Mouse (Mus musculus) kidney, embryonic 15.5 days (tissue): ENCODE results near the gene H2afy. TPM values are rescaled to one million over a fixed set of nuclear protein-coding genes. Genes with fewer than 3 reads are reported as not detected.

Source experiments
- ATAC-seq: fragments of 200-750 bp; cut with Nextera tagmentation; replicated peaks from 2 replicates; pipeline ENCODE4 v1.8.0; 2017; ENCODE audit warnings: moderate TSS enrichment; ENCODE audit not compliant: low FRiP score
- H3K27ac ChIP-seq: fragments of 300-500 bp; sonication (generic); 2 replicates; pipeline ENCODE4 v1.5.1; 2015; ENCODE audit warnings: mild to moderate bottlenecking, inconsistent platforms
- H3K27me3 ChIP-seq: fragments of 300-500 bp; sonication (generic); 2 replicates; pipeline ENCODE4 v1.6.1; 2015; ENCODE audit warnings: inconsistent platforms
- H3K36me3 ChIP-seq: fragments of 300-500 bp; sonication (generic); 2 replicates; pipeline ENCODE4 v1.6.1; 2015; ENCODE audit warnings: inconsistent platforms
- H3K4me1 ChIP-seq: fragments of 300-500 bp; sonication (generic); 2 replicates; pipeline ENCODE4 v1.6.1; 2015; ENCODE audit warnings: inconsistent platforms
- H3K4me2 ChIP-seq: fragments of 300-500 bp; sonication (generic); 2 replicates; pipeline ENCODE4 v1.6.1; 2015; ENCODE audit warnings: moderate library complexity, mild to moderate bottlenecking, inconsistent platforms
- H3K4me3 ChIP-seq: fragments of 300-500 bp; sonication (generic); replicated peaks from 2 replicates; pipeline ENCODE4 v1.5.1; 2015; ENCODE audit warnings: mild to moderate bottlenecking, inconsistent platforms
- H3K9ac ChIP-seq: fragments of 300-500 bp; sonication (generic); 2 replicates; pipeline ENCODE4 v1.6.1; 2015; ENCODE audit warnings: mild to moderate bottlenecking, inconsistent platforms
- H3K9me3 ChIP-seq: fragments of 300-500 bp; sonication (generic); replicated peaks from 2 replicates; pipeline ENCODE4 v1.6.1; 2016; ENCODE audit warnings: inconsistent platforms
- WGBS: fragments of 180-500 bp; shearing (Covaris S2); methylation state at CpG from one replicate; pipeline ENCODE4 v1.1.7; 2015; ENCODE audit warnings: mixed read lengths; 5-methylcytosine and 5-hydroxymethylcytosine counted together
- polyA plus RNA-seq: library from polyadenylated mRNA; unstranded; fragments of >200 nt; fragmentation: Nextera tagmentation; extraction: Ambion mirVana; gene quantifications from 2 replicates; pipeline ENCODE4 v1.2.1, GENCODE M21; 2015

H2afy gene
- polyA plus RNA-seq, 1 experiment from 2014 or later = 406 TPM

DNA sequence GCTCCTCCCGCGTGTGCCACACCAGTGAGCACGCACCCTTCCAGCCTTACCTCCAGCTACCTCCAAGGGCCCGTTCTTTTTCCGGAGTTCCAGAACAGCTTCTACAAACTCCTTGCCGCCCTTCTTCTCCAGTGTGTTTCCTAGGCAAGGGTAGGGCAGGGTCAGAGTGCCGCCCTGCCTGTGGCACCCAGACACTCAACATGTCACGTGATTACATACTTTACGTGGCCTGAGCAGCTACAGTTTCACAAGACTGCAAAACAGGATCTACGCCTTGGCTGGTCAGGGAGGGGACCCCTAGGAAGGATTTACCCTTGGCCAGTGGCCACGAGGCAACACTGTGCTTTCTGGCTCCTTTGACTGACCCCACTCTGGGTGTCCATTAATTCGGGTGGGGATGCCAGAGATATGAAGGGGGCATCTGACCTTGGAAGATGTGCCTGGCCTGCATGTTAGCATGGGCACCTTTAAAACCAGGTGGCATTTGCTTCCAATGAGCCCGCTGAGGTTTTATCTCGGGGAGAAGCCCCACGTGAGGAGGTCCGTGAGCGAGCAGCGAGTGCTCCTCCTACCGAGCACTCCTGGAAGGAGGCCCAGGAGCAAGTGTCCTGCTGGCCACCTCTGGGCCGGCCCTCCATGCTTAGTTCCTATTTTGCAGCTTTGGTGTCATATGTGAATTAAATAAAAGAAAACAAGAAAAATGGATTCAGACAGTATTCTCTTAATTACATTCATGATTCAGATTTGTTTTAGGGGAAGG, 51.8 kb downstream of the H2afy start:
- 83% methylated on average over 20 of the region's 20 CpGs for WGBS
- no peak for ATAC-seq
- peaks cover 95% of the 10 kb centered on the region for H3K36me3 ChIP-seq

GRCm38 (mm10) chr13:56081656-56082055, 54.5 kb downstream of the H2afy start:
- WGBS = 85% methylated on average over 5 of the region's 5 CpGs
- H3K4me1 ChIP-seq = 0 out of 2 replicates have a peak, but pooled peaks cover 1% of the 10 kb centered on the region
- H3K9me3 ChIP-seq = no peaks in the 10 kb centered on the region
- peaks cover 96% of the 10 kb centered on the region for H3K36me3 ChIP-seq
- no peak overlapping the region for H3K4me2 ChIP-seq
- no peak overlapping the region for H3K27ac ChIP-seq
- H3K9ac ChIP-seq = no peak overlapping the region
- no peaks in the 10 kb centered on the region for H3K27me3 ChIP-seq
- no peak for ATAC-seq
- no peak overlapping the region for H3K4me3 ChIP-seq

More for the DNA sequence above, 51.8 kb downstream of the H2afy start:
- H3K4me3 ChIP-seq = no peak overlapping the region
- no peaks in the 10 kb centered on the region for H3K27me3 ChIP-seq
- H3K4me2 ChIP-seq = no peak overlapping the region
- no peak overlapping the region for H3K27ac ChIP-seq
- no peak overlapping the region for H3K9ac ChIP-seq
- no peaks in the 10 kb centered on the region for H3K9me3 ChIP-seq
- peaks cover 25% of the 10 kb centered on the region for H3K4me1 ChIP-seq

DNA sequence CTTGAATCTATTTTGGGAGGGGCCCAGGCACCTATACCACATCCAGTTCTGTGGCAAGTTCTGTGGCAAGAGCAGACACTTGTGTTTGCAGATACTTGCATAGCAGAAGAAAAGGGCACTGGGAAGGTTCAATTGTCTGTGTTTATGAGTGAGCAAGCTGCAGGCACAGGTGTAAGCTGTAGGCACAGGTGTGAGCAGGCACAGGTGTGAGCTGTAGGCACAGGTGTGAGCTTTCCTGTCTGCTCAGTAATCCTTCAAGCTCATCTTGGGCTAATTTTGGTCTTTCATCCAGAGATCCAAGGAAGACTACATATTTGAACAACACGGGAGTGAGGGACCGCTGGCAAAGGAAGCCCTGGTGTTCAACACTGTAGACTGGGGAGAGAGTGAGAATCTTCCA, 56.5 kb downstream of the H2afy start:
- Histone ChIP-seq H3K4me1 (no peaks in the 10 kb centered on the region), H3K36me3 (peaks cover 98% of the 10 kb centered on the region), H3K9ac (no peak overlapping the region), H3K27me3 (no peaks in the 10 kb centered on the region), H3K4me2 (no peak overlapping the region), H3K27ac (no peak overlapping the region), H3K4me3 (no peak overlapping the region), H3K9me3 (no peaks in the 10 kb centered on the region)
- ATAC-seq = no peak
- WGBS = 90% methylated on average over 2 of the region's 2 CpGs

- 50% methylated on average over 17 of the region's 17 CpGs for WGBS
- H3K9ac ChIP-seq = no peak overlapping the region
- ATAC-seq = no peak
- H3K9me3 ChIP-seq = no peaks in the 10 kb centered on the region
- no peaks in the 10 kb centered on the region for H3K4me1 ChIP-seq
- H3K27ac ChIP-seq = no peak overlapping the region
- H3K4me3 ChIP-seq = no peak overlapping the region
- H3K4me2 ChIP-seq = no peak overlapping the region
- H3K27me3 ChIP-seq = no peaks in the 10 kb centered on the region
- H3K36me3 ChIP-seq = peaks cover 98% of the 10 kb centered on the region
Measured at GRCm38 (mm10) chr13:56078724-56079262, 57.4 kb downstream of the H2afy start.

- H3K36me3 ChIP-seq = peaks cover 96% of the 10 kb centered on the region
- no peaks in the 10 kb centered on the region for H3K4me1 ChIP-seq
- ATAC-seq = no peak
- no peak overlapping the region for H3K27ac ChIP-seq
- no peak overlapping the region for H3K4me3 ChIP-seq
- no peaks in the 10 kb centered on the region for H3K9me3 ChIP-seq
- no peak overlapping the region for H3K9ac ChIP-seq
- WGBS = 90% methylated on average over 8 of the region's 8 CpGs
- H3K27me3 ChIP-seq = no peaks in the 10 kb centered on the region
- no peak overlapping the region for H3K4me2 ChIP-seq
Measured at GRCm38 (mm10) chr13:56075930-56076329, 60.2 kb downstream of the H2afy start.

DNA sequence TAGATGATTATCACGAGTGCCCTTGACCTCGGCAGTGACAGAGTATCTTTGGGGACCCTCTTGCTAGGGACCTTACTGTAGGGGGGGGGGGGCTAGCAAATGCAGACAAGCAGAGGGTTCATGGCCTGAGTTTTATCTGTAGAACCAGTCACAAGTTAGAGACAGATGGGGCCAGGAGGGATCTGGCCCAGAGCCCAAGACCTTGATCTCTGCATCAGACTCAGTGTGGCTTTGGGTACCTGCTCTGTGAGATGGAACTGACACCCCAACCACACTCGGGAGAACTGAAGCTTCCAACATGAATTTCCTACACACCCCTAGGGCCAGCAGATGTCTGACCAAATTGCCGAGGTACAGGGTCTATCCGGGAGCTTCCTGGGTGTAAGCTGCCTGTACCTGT, 63.0 kb downstream of the H2afy start:
- H3K4me3 ChIP-seq = no peak overlapping the region
- H3K36me3 ChIP-seq = peaks cover 75% of the 10 kb centered on the region
- no peak overlapping the region for H3K9ac ChIP-seq
- H3K27ac ChIP-seq = no peak overlapping the region
- 84% methylated on average over 5 of the region's 5 CpGs for WGBS
- H3K9me3 ChIP-seq = no peaks in the 10 kb centered on the region
- 0 out of 2 replicates have a peak, but pooled peaks cover 4% of the 10 kb centered on the region for H3K4me1 ChIP-seq
- no peak overlapping the region for H3K4me2 ChIP-seq
- no peak for ATAC-seq
- no peaks in the 10 kb centered on the region for H3K27me3 ChIP-seq

GRCm38 (mm10) chr13:56072268-56072607, 63.9 kb downstream of the H2afy start:
- Histone ChIP-seq H3K4me1 (0 out of 2 replicates have a peak, but pooled peaks cover 4% of the 10 kb centered on the region), H3K4me2 (no peak overlapping the region), H3K9ac (no peak overlapping the region), H3K4me3 (no peak overlapping the region), H3K9me3 (no peaks in the 10 kb centered on the region), H3K27ac (no peak overlapping the region), H3K36me3 (peaks cover 65% of the 10 kb centered on the region), H3K27me3 (no peaks in the 10 kb centered on the region)
- no peak for ATAC-seq
- 36% methylated on average over 4 of the region's 4 CpGs for WGBS

DNA sequence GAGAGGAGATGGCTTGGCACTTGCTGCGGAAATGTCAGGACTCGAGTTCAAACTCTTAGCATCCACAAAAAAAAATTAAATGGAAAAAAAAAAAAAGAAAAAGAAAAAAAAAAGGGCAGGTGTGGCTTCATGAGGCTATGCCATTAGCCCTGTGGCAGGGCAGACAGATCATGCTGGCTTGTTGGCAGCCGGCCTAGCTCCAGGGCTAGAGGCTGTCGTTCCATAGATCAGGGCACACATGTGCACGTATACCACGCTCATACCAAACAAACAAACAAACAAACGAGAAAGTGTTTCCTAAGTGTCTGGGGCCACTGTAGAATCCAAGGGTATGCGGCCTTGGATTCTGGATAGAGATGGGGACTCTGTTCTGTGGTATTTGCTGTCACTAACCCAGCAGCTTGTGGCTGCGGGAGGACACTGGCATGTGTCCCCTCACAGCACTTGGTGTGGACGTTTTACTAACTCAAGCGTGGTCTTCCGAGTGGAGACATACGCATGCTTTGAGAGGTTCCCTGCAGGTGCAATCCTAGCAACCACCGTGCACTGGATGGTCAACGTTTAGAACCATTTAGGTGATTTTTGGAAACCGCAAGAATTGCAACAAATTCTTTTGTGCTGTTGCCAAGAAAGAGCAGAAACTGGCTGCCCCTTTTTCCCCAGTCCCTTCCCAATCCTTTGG, 64.4 kb downstream of the H2afy start:
- 85% methylated on average over 16 of the region's 16 CpGs for WGBS
- Histone ChIP-seq H3K27ac (no peak overlapping the region), H3K9me3 (no peaks in the 10 kb centered on the region), H3K9ac (no peak overlapping the region), H3K4me1 (0 out of 2 replicates have a peak, but pooled peaks cover 4% of the 10 kb centered on the region), H3K4me2 (no peak overlapping the region), H3K36me3 (peaks cover 60% of the 10 kb centered on the region), H3K4me3 (no peak overlapping the region), H3K27me3 (no peaks in the 10 kb centered on the region)
- no peak for ATAC-seq

GRCm38 (mm10) chr13:56069643-56070042, 66.5 kb downstream of the H2afy start:
- Histone ChIP-seq H3K27me3 (peaks cover 12% of the 10 kb centered on the region), H3K27ac (no peak overlapping the region), H3K4me3 (no peak overlapping the region), H3K4me2 (no peak overlapping the region), H3K4me1 (peaks cover 16% of the 10 kb centered on the region), H3K36me3 (peaks cover 39% of the 10 kb centered on the region), H3K9ac (no peak overlapping the region), H3K9me3 (no peaks in the 10 kb centered on the region)
- ATAC-seq = no peak
- 58% methylated on average over 6 of the region's 6 CpGs for WGBS

DNA sequence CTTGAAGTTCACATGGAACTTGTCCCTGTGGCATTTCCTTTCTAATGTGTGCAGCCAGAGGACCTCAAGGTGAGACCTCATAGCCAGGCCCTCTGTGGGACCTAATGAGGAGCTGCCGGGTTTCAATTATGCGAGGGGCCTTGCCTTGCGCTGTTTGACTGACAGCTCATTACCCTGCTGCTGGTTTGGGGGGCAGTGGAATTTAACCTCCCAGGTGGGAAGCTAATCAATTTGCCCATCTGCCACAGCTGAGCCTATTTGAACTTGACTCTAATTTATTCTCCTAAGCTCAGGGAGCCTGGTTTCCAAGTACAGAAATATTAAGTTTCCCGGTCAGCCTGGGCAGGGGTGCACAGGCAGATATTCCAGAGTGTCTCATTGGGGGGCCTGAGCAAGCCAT, 67.6 kb downstream of the H2afy start:
- H3K36me3 ChIP-seq = peaks cover 28% of the 10 kb centered on the region
- no peak overlapping the region for H3K9ac ChIP-seq
- H3K4me3 ChIP-seq = no peak overlapping the region
- no peaks in the 10 kb centered on the region for H3K9me3 ChIP-seq
- WGBS = 35% methylated on average over 4 of the region's 4 CpGs
- H3K27me3 ChIP-seq = peaks cover 19% of the 10 kb centered on the region
- H3K27ac ChIP-seq = no peak overlapping the region
- H3K4me2 ChIP-seq = no peak overlapping the region
- H3K4me1 ChIP-seq = peaks cover 17% of the 10 kb centered on the region
- ATAC-seq = no peak

- Histone ChIP-seq H3K9me3 (no peaks in the 10 kb centered on the region), H3K27ac (no peak overlapping the region), H3K9ac (no peak overlapping the region), H3K27me3 (peaks cover 25% of the 10 kb centered on the region), H3K36me3 (peaks cover 13% of the 10 kb centered on the region), H3K4me2 (no peak overlapping the region), H3K4me3 (no peak overlapping the region), H3K4me1 (peaks cover 27% of the 10 kb centered on the region)
- 92% methylated on average over 2 of the region's 2 CpGs for WGBS
- ATAC-seq = no peak
Measured at GRCm38 (mm10) chr13:56066904-56067303, 69.3 kb downstream of the H2afy start.

GRCm38 (mm10) chr13:56066152-56066551, 70.0 kb downstream of the H2afy start:
- WGBS = 17% methylated on average over 21 of the region's 21 CpGs
- H3K4me2 ChIP-seq = 0 out of 2 replicates have a peak overlapping the region, but pooled peaks have one; percentile 5

More at GRCm38 (mm10) chr13:56066152-56066551, 70.0 kb downstream of the H2afy start:
- H3K27me3 ChIP-seq = peaks cover 27% of the 10 kb centered on the region
- peak; percentile 79 for ATAC-seq
- no peak overlapping the region for H3K4me3 ChIP-seq
- no peaks in the 10 kb centered on the region for H3K9me3 ChIP-seq
- peaks cover 27% of the 10 kb centered on the region for H3K4me1 ChIP-seq
- peaks cover 7% of the 10 kb centered on the region for H3K36me3 ChIP-seq
- H3K27ac ChIP-seq = no peak overlapping the region
- no peak overlapping the region for H3K9ac ChIP-seq
